Mouse (Mus musculus): ENCODE results near the gene Ankrd54. TPM values are rescaled to one million over a fixed set of nuclear protein-coding genes. Genes with fewer than 3 reads are reported as not detected.
A peak's percentile ranks its signal among the peaks of the same experiment; 100 is the strongest.

Gene Ankrd54
- polyA plus RNA-seq, 1 experiment from 2014 or later, result 50.2 TPM

- Histone ChIP-seq H3K27me3 (ENCODE audit: control insufficient read depth, insufficient read depth, low read length) (no peaks in the 10 kb centered on the region), H3K9ac (replicated peaks; ENCODE audit: low read length) (no peak overlapping the region), H3K4me2 (ENCODE audit: low read length) (no peak overlapping the region), H3K36me3 (ENCODE audit: control insufficient read depth, insufficient read depth, low read length) (peaks cover 86% of the 10 kb centered on the region), H3K27ac (replicated peaks; ENCODE audit: low read depth, low read length) (no peak overlapping the region), H3K4me3 (replicated peaks; ENCODE audit: low read depth, low read length) (no peak overlapping the region), H3K4me1 (ENCODE audit: control insufficient read depth, insufficient read depth, low read length) (no peaks in the 10 kb centered on the region; the same call in 1 of the 2 replicates), H3K9me3 (ENCODE audit: control insufficient read depth, low read length) (no peaks in the 10 kb centered on the region)
- WGBS, result 93% methylated on average over 7 of the region's 7 CpGs
- ATAC-seq (ENCODE audit: low FRiP score, low TSS enrichment) (no peak), DNase-seq (no peak)
These were observed 6.1 kb downstream of the Ankrd54 start for GRCm38 (mm10) chr15:79056601-79057000.

GRCm38 (mm10) chr15:79052366-79052765, 10.3 kb downstream of the Ankrd54 start:
- peaks cover 52% of the 10 kb centered on the region for H3K36me3 ChIP-seq (ENCODE audit: control insufficient read depth, insufficient read depth, low read length)
- no peaks in the 10 kb centered on the region for H3K4me1 ChIP-seq (ENCODE audit: control insufficient read depth, insufficient read depth, low read length)
- no peak overlapping the region for H3K4me2 ChIP-seq (ENCODE audit: low read length)
- no peak overlapping the region for H3K4me3 ChIP-seq (replicated peaks; ENCODE audit: low read depth, low read length)
- DNase-seq (no peak), ATAC-seq (ENCODE audit: low FRiP score, low TSS enrichment) (no peak)
- H3K27ac ChIP-seq (replicated peaks; ENCODE audit: low read depth, low read length), result no peak overlapping the region
- no peak overlapping the region for H3K9ac ChIP-seq (replicated peaks; ENCODE audit: low read length)
- H3K9me3 ChIP-seq (ENCODE audit: control insufficient read depth, low read length), result no peaks in the 10 kb centered on the region
- WGBS, result 85% methylated on average over 2 of the region's 2 CpGs
- no peaks in the 10 kb centered on the region for H3K27me3 ChIP-seq (ENCODE audit: control insufficient read depth, insufficient read depth, low read length)

GRCm38 (mm10) chr15:79051461-79052360, 11.0 kb downstream of the Ankrd54 start:
- H3K4me3 ChIP-seq (replicated peaks; ENCODE audit: low read depth, low read length), result no peak overlapping the region
- H3K27ac ChIP-seq (replicated peaks; ENCODE audit: low read depth, low read length), result no peak overlapping the region
- H3K4me1 ChIP-seq (ENCODE audit: control insufficient read depth, insufficient read depth, low read length), result no peaks in the 10 kb centered on the region
- no peak for DNase-seq
- H3K9ac ChIP-seq (replicated peaks; ENCODE audit: low read length), result no peak overlapping the region
- H3K4me2 ChIP-seq (ENCODE audit: low read length), result no peak overlapping the region
- H3K9me3 ChIP-seq (ENCODE audit: control insufficient read depth, low read length), result no peaks in the 10 kb centered on the region
- peaks cover 46% of the 10 kb centered on the region for H3K36me3 ChIP-seq (ENCODE audit: control insufficient read depth, insufficient read depth, low read length)
- WGBS, result 80% methylated on average over 13 of the region's 13 CpGs
- no peak for ATAC-seq (ENCODE audit: low FRiP score, low TSS enrichment)
- H3K27me3 ChIP-seq (ENCODE audit: control insufficient read depth, insufficient read depth, low read length), result no peaks in the 10 kb centered on the region

- peaks cover 38% of the 10 kb centered on the region for H3K36me3 ChIP-seq (ENCODE audit: control insufficient read depth, insufficient read depth, low read length)
- no peaks in the 10 kb centered on the region for H3K27me3 ChIP-seq (ENCODE audit: control insufficient read depth, insufficient read depth, low read length)
- no peaks in the 10 kb centered on the region for H3K9me3 ChIP-seq (ENCODE audit: control insufficient read depth, low read length)
- no peak overlapping the region for H3K9ac ChIP-seq (replicated peaks; ENCODE audit: low read length)
- H3K27ac ChIP-seq (replicated peaks; ENCODE audit: low read depth, low read length), result no peak overlapping the region
- DNase-seq, result no peak
- H3K4me3 ChIP-seq (replicated peaks; ENCODE audit: low read depth, low read length), result no peak overlapping the region
- no peaks in the 10 kb centered on the region for H3K4me1 ChIP-seq (ENCODE audit: control insufficient read depth, insufficient read depth, low read length)
- H3K4me2 ChIP-seq (ENCODE audit: low read length), result no peak overlapping the region
- ATAC-seq (ENCODE audit: low FRiP score, low TSS enrichment), result no peak
- 91% methylated on average over 2 of the region's 2 CpGs for WGBS
These were observed 11.7 kb downstream of the Ankrd54 start for GRCm38 (mm10) chr15:79050964-79051363.

- 63% methylated on average over 9 of the region's 9 CpGs for WGBS
- no peak overlapping the region for H3K27ac ChIP-seq (replicated peaks; ENCODE audit: low read depth, low read length)
- ATAC-seq (ENCODE audit: low FRiP score, low TSS enrichment) (no peak), DNase-seq (no peak)
- H3K36me3 ChIP-seq (ENCODE audit: control insufficient read depth, insufficient read depth, low read length), result peaks cover 32% of the 10 kb centered on the region
- no peaks in the 10 kb centered on the region for H3K4me1 ChIP-seq (ENCODE audit: control insufficient read depth, insufficient read depth, low read length)
- H3K9me3 ChIP-seq (ENCODE audit: control insufficient read depth, low read length), result no peaks in the 10 kb centered on the region
- H3K27me3 ChIP-seq (ENCODE audit: control insufficient read depth, insufficient read depth, low read length), result no peaks in the 10 kb centered on the region
- no peak overlapping the region for H3K4me3 ChIP-seq (replicated peaks; ENCODE audit: low read depth, low read length)
- H3K4me2 ChIP-seq (ENCODE audit: low read length), result no peak overlapping the region
- no peak overlapping the region for H3K9ac ChIP-seq (replicated peaks; ENCODE audit: low read length)
These were observed 12.4 kb downstream of the Ankrd54 start for GRCm38 (mm10) chr15:79050160-79050845.

GRCm38 (mm10) chr15:79048186-79048585, 14.5 kb downstream of the Ankrd54 start:
- H3K27me3 ChIP-seq (ENCODE audit: control insufficient read depth, insufficient read depth, low read length), result peaks cover 4% of the 10 kb centered on the region; the same call in 1 of the 2 replicates
- H3K27ac ChIP-seq (replicated peaks; ENCODE audit: low read depth, low read length), result no peak overlapping the region
- DNase-seq (no peak), ATAC-seq (ENCODE audit: low FRiP score, low TSS enrichment) (no peak)
- no peak overlapping the region for H3K9ac ChIP-seq (replicated peaks; ENCODE audit: low read length)
- H3K4me1 ChIP-seq (ENCODE audit: control insufficient read depth, insufficient read depth, low read length), result peaks cover 5% of the 10 kb centered on the region; the same call in 1 of the 2 replicates
- H3K4me3 ChIP-seq (replicated peaks; ENCODE audit: low read depth, low read length), result no peak overlapping the region
- no peaks in the 10 kb centered on the region for H3K9me3 ChIP-seq (ENCODE audit: control insufficient read depth, low read length)
- peaks cover 11% of the 10 kb centered on the region for H3K36me3 ChIP-seq (ENCODE audit: control insufficient read depth, insufficient read depth, low read length)
- no peak overlapping the region for H3K4me2 ChIP-seq (ENCODE audit: low read length)
- WGBS, result 76% methylated on average over 4 of the region's 4 CpGs

GRCm38 (mm10) chr15:79044837-79045236, 17.9 kb downstream of the Ankrd54 start:
- DNase-seq, result no peak
- Histone ChIP-seq H3K4me1 (ENCODE audit: control insufficient read depth, insufficient read depth, low read length) (peaks cover 5% of the 10 kb centered on the region; the same call in 1 of the 2 replicates), H3K36me3 (ENCODE audit: control insufficient read depth, insufficient read depth, low read length) (no peaks in the 10 kb centered on the region), H3K4me2 (ENCODE audit: low read length) (no peak overlapping the region), H3K4me3 (replicated peaks; ENCODE audit: low read depth, low read length) (no peak overlapping the region), H3K9me3 (ENCODE audit: control insufficient read depth, low read length) (no peaks in the 10 kb centered on the region), H3K9ac (replicated peaks; ENCODE audit: low read length) (no peak overlapping the region), H3K27ac (replicated peaks; ENCODE audit: low read depth, low read length) (no peak overlapping the region), H3K27me3 (ENCODE audit: control insufficient read depth, insufficient read depth, low read length) (peaks cover 30% of the 10 kb centered on the region)
- 7% methylated on average over 4 of the region's 4 CpGs for WGBS
- no peak; the same call in 1 of the 2 replicates for ATAC-seq (ENCODE audit: low FRiP score, low TSS enrichment)

GRCm38 (mm10) chr15:79042721-79043491, 19.8 kb downstream of the Ankrd54 start:
- WGBS, result under 1% methylated on average over 105 of the region's 105 CpGs
- peaks cover 5% of the 10 kb centered on the region for H3K4me1 ChIP-seq (ENCODE audit: control insufficient read depth, insufficient read depth, low read length)
- peak; percentile 75 for DNase-seq
- no peaks in the 10 kb centered on the region for H3K9me3 ChIP-seq (ENCODE audit: control insufficient read depth, low read length)
- H3K27ac ChIP-seq (replicated peaks; ENCODE audit: low read depth, low read length), result no peak overlapping the region
- peak overlapping the region; percentile 57 for H3K9ac ChIP-seq (replicated peaks; ENCODE audit: low read length)
- peak overlapping the region; percentile 47 for H3K4me3 ChIP-seq (replicated peaks; ENCODE audit: low read depth, low read length)
- peak overlapping the region; percentile 71 for H3K4me2 ChIP-seq (ENCODE audit: low read length)
- no peaks in the 10 kb centered on the region for H3K36me3 ChIP-seq (ENCODE audit: control insufficient read depth, insufficient read depth, low read length)
- ATAC-seq (ENCODE audit: low FRiP score, low TSS enrichment), result peak; percentile 58; the same call in 1 of the 2 replicates
- peaks cover 30% of the 10 kb centered on the region for H3K27me3 ChIP-seq (ENCODE audit: control insufficient read depth, insufficient read depth, low read length)
